Mouse (Mus musculus) cerebellum, adult 11-12 months (tissue): Measurements from ENCODE around the gene Fer1l4.
A peak's percentile ranks its signal among the peaks of the same experiment; 100 is the strongest.

Source experiments
- DNase-seq: peaks from one replicate; pipeline ENCODE4 v3.0.0; 2022

Fer1l4 gene

GRCm38 (mm10) chr2:156005393-156005792 lies 47.4 kb downstream of the Fer1l4 start:
- no peak for DNase-seq

- DNase-seq = peak; percentile 99
Observed at GRCm38 (mm10) chr2:155991863-155992321, 60.9 kb downstream of the Fer1l4 start.

GRCm38 (mm10) chr2:155991151-155991550 lies 61.6 kb downstream of the Fer1l4 start:
- DNase-seq = peak; percentile 54

DNA sequence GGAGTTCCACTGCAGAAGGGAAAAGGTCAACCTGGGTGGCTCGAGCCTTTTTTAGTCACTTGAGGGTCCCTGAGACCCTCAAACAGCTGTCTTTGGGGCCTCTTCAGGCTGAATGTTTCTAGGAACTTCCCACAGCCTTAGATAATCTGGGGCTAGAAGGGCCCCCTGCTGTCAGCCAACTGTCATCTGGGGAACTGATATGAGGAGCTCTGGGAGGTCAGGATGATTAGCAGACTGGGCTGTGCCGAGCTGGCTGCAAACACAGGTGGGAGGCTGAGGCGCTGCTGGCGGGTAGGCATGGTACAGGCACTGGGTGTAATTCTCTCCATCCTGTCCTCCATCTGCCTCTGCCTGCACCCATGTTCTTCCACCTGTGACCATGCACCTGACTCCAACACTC lies 63.7 kb downstream of the Fer1l4 start:
- peak; percentile 85 for DNase-seq

DNA sequence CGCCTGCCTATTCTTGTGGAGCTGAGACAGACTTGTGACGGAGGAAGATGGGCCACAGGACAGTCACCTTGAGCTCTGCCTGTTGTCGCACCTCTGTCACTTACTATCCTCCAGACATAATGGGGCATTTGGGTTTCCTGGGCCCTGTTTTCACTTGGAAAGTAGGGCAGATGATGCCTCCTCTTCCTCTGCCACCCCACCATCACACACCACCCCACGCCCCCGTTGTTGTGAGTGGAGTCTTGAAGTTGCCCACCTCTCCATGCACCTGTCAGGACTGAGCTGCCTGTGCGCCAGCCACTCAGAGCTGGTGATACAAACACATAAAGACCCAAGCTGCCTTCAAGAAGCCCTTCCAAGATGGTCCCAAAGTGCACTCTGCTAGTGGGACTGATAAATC lies 65.6 kb downstream of the Fer1l4 start:
- no peak for DNase-seq

DNA sequence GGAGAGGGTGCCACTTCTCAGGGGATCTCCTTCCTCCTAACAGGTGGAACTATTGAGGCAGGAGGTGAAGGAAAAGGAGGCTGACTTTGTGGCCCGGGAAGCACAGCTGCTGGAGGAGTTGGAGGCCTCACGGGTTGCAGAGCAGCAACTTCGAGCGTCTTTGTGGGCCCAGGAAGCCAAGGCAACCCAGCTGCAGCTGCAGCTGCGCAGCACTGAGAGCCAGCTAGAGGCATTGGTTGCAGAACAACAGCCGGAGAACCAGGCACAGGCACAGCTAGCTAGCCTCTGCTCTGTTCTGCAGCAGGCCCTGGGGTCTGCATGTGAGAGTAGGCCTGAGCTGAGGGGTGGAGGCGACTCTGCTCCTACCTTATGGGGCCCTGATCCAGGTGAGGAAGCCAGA lies 67.0 kb downstream of the Fer1l4 start:
- DNase-seq = no peak

DNA sequence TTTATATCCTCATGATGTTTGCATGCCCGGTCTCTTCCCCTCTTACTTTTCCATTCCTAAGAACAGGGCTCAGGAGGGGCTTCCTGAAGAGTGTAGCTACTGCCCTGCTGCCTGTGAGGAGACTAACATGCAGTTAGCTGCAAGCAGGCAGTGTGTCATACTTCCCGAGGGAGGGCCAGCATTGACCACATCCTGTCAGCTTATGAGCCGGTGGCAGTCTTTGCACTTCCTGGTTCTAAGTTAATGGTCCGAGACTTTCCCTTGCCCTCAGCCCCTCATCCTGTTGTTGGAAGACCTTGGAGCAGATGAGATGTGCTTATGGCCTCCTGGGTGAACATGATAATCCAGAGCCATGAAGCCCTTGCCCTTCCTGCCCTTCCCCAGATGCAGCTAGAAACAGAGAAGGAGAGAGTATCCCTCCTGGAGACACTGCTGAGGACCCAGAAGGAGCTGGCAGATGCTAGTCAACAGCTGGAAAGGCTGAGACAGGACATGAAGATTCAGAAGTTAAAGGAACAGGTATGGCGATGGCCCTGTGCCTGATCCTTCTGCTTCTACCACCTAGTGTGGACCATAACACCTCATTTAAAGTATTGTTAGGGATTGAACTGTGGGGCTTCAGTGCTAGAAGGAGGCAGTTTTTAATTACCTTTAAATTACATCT lies 73.3 kb downstream of the Fer1l4 start:
- DNase-seq = no peak

DNA sequence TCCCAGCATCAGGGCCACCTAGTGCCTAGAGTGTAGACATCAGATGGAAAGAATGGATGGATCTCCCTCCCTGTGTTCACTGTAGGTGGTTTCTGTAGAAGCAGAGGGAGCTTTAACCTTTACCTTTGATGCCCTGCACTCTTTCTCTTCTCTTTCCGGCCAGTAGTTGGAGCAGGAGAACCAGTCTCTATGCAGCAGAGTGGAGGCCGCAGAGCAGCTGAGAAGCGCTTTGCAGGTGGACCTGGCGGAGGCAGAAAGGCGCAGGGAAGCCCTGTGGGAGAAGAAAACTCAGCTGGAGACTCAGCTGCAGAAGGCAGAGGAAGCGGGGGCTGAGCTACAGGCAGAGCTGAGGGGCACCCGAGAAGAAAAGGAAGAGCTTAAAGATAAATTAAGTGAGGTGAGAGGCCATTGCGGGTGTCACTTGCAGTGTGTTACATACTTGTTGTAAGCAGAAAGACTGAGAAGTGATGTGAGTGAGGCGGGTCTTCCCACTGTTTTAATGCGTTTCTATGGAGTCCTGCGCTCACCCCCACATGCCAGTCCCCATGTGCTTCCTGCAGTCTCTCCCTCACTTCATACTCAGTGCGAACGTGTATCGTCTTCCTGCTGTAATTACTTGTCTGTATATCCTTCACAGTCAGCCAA lies 78.5 kb downstream of the Fer1l4 start:
- no peak for DNase-seq

GRCm38 (mm10) chr2:155973348-155973747 lies 79.4 kb downstream of the Fer1l4 start:
- DNase-seq = no peak
